Mouse (Mus musculus) regulatory T cell (primary cell): ENCODE data around the gene Apold1.

Experiments
- in situ Hi-C: fragments of 300-600 bp; cut with MboI, MseI; formaldehyde crosslinking; loops from one replicate; pipeline ENCODE4 v1.15.1; 2025; ENCODE audit warnings: high pct_unique_total_duplicates

Gene Apold1

DNA sequence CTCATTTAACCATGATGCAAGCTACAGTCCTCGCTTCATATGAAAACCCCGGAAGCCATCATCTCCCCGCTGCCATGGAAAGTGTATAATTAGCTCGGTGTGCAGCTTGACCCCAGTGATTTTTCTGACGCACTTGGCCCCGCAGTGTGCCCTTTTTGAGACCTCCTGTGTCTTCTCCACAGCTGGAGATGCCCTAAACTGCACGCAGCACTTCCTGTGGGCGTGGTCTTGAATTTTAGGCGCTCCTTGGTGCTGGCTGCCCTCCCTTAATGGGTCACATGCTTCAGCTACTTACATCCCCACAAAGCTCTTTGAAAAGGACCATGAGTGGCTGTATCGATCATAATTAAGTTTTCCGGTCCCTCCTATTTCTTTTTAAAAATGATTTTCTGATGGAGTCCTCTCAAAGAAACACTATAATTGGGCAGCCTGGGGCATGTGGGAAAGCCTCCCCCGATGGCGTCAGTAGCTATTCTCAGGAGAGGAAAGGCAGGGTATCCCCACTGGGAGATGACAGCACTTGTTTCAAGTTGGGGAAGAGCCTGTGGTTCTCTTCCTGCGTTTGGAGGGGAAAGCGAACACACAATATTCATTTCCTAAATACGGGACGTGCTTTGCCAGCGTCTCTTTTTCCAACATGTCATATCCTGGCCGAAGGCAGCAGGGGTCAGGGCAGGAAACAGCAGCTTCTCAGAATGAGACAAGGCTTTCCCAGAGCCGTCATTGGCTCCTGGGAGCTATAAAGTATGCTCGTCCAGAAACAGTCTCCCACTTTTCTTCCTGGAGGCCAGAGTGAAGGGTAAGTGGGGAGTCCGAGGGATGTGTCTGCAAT is at the start of gene Apold1:
Apold1 (plus strand) TSS at position 488 of the 832 bp plus-strand sequence.
- in situ Hi-C loops: no loop called here

DNA sequence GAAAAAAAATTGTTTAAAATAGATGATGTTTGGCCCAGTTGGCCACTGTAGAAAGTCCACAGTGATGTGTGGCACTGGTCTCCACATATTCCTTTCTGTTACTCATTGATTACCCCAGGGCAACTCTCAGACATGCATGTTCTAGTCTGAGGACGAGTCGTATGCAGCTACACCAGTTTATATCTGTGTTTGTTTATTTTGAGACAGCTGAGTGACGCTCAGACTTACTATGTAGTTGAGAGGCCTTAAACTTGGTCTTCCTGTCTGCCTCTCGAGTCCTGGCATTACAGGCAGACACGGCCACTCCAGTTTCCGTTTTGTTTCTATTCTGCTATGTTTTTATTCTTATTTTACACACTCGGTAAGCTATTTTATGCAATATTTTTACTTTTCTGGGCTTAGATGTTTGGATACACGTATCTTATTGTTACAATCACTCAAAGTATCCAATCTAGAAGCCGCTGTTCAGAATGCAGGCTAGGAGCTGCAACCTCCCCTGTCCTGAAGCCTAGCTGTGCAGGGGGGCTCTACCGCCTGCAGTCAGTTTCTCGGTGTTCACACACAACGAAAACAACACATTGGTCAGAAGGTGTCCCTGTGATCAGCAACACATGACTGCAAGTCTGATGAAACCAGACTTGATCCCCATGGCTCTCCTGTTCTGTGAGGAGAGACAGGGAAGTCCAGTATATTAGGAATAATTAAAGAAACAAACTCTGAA is 48.9 kb upstream of the Apold1 start:
- in situ Hi-C loops: loop anchor here (5.0 kb wide), 1 partner anchor 35 kb away; the partner anchor contains the start of gene Gpr19

DNA sequence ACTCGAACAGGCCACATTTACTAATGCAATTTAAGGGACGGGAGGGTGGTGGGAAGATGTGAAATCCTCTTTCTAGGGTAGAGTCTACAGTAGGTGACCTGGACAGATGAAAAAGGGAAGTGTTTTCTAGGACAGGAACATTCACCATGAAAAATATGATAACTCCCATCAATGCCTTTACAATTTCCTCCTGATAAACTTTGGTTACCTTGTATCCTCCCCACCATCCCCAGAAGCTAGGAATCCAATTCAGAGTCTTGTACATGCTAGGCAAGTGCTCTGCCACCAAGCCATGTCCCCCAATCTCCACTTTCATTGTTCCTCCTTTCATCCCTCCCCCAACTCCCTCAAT is 48.3 kb upstream of the Apold1 start:
- in situ Hi-C loops: loop anchor here (5.0 kb wide), 1 partner anchor 36 kb away; the partner anchor contains the start of gene Gpr19

DNA sequence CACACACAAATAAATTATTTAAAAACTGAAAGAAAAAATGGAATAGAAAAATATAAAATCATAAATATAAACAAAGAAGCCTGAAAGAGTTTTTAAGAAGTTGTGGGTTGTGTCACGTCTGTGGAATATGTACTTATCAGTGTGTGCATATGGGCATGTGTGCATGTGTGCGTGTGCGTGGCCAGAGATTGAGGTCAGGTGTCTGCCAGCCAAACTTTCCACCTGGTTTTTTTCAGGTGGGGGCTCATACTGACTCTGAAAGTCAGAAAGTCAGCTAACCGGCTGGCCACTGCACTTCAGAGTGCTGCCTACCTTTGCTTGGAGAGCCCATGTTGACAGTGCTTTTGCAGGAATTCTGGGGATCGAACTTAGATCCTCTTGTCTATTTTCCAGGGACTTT is 47.2 kb upstream of the Apold1 start:
- in situ Hi-C loops: loop anchor here (5.0 kb wide), 1 partner anchor 37 kb away; the partner anchor contains the start of gene Gpr19

DNA sequence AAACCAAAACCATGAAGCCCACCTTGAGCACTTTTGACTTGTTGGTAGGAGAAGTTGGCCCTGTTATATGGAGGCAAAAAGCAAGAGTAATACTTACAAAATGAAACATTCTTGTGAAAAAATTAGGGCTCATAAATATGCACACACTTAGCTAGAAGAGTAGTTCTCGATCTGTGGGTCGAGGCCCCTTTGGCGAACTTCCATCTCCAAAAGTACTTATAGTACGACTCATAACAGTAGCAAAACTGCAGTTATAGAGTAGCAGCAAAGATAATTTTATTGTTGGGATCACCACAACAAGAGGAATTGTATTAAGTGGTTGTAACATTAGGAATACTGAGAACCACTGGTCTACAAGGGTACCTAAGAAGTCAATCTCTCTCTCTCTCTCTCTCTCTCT is 41.7 kb upstream of the Apold1 start:
- in situ Hi-C loops: no loop called here

DNA sequence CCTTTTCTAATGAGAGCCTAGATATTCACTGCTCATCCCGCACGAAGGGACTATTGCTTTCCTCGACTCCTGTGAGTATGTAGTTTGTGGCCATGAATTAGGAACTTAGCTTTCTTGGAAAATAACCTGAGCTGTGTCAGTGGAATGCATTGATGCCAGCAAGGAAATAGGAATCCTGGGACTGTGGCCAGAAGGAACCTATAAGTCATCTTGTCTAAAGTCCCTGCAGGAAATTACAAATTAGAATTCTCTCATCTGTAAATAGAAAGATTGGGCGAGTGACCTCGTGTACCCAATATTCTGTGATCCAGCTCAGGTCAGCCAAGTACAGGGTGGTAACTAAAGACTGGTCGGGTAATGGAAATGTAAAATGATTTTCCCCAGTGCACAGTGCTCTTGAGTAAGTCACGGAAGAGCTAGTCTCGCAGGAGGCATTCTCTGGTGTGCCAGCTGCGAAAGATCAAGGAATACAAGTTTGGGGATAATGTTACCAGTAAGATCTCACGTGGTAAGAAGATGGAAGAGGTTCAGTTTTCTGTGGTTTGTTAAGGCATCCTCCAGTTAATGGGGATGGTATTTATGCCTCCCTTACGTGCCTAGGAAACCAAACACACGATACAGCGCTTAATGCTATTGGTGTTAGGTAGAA is 37.6 kb upstream of the Apold1 start:
- in situ Hi-C loops: no loop called here

DNA sequence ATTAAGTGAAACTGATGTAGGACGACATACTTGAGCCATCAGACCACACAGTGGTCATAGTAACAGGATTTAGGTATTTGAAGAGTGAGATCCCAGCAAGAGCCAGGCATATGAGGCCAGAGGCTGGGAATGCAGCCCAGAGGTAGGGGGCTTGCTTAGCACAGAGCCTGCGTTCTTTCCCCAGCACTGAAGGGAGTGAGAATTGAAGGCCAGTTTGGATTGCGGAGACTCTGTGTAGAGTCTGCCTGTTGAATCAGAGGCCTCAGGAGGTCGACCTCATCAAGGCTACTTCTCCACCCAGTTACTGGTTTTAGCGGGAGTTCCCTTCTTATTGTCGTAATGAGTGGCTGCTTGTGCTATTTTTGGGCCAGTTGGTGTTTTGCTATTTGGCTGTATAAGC is 35.5 kb upstream of the Apold1 start:
- in situ Hi-C loops: loop anchor here (5.0 kb wide), 1 partner anchor 289 kb away; no protein-coding TSS in a partner anchor

DNA sequence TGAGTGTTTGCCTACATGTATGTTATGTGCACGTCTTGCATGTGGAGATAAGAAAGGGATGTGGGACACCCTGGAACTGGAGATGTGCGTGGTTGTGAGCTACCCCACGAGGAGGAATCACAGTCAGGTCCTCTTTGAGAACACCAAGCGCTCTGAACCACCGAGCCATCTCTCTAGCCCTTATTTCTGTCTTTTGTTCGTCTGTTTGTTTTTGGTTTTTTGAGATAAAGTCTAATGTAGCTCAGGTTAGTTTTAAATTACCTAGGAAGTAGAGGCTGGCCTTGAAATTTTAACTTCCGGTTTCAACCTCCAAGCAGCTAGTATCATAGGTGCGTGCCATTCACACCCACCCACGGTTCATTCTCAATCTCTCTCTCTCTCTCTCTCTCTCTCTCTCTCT is 34.7 kb upstream of the Apold1 start:
- in situ Hi-C loops: loop anchor here (5.0 kb wide), 1 partner anchor 290 kb away; no protein-coding TSS in a partner anchor

DNA sequence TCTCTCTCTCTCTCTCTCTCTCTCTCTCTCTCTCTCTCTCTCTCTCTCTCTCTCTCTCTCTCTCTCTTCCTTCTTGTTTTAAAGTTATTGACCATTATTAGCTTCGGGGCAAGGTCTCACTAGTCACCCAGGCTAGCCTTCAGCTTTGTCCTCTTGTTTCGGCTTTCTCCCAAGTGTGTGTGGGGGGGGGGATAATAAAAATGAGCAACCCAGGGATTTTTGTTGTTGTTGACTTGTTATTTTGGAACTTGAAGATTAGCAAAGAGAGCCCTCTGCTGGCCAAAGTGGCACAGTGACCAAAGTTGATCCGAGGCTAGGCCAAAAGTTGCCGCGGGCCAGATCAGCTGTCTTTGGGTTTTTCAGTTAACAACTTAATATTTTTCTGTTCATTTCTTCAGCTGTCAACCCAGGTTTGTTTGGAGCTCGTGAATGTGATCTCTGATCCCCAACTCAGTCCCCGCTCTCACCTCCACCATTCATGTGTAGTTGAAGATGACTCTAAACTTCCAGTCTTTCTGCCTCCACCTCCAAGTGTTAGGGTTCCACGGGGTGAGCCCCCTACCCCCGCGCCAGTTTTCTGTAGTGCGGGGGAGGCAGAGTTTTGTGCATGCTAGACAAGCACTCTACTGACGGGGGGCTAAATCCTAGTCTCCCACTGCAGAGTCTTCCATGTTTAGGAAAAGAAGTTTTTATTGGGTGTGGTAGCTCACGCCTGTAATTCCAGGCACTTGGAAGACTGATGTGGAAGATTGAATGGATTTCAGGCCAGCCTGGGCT is 34.0 kb upstream of the Apold1 start:
- in situ Hi-C loops: loop anchor here (5.0 kb wide), 1 partner anchor 290 kb away; no protein-coding TSS in a partner anchor

DNA sequence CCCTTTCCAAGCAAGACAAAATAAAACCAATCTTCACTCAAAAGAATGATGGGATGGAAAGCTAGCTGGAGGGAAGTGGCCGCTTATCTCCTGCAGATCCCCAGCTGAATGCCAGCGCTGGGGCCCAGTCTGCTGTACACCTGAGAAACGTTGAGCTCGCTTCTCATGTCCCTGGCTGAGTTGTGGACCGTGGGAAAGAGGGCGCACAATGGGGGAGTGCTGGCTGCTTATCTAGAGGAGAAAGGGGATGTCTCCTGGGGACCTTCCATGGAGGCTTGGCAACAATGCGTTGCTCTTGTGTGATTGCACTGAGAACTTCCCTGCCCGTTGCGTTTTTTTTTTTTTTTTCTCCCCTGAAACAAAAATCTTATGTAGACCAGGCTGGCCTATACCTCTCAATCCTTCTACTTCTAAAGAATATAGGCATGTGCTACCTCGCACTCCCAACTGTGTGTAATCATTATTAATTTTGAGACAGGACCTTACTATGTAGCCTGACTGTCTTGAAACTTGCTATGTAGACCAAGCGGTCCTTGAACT is 32.9 kb upstream of the Apold1 start:
- in situ Hi-C loops: loop anchor here (5.0 kb wide), 1 partner anchor 291 kb away; no protein-coding TSS in a partner anchor

DNA sequence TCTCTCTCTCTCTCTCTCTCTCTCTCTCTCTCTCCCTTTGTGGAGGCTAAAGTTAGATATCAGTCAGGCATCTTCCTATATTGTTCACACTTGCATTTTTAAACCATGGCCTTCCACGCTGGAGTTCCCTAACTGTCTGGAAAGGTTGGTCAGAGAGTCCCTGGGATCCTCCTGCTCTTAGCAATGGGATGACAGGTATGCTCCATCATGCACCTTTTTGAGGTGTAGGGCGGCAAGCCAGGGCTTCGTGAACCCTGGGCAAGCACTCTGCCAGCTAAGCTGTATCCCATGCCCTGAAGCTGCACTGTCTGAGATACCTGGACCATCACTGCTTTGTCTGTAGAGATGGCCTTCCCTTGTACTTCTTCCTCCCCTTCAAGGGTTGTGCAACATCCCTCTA is 32.3 kb upstream of the Apold1 start:
- in situ Hi-C loops: loop anchor here (5.0 kb wide), 1 partner anchor 292 kb away; no protein-coding TSS in a partner anchor

DNA sequence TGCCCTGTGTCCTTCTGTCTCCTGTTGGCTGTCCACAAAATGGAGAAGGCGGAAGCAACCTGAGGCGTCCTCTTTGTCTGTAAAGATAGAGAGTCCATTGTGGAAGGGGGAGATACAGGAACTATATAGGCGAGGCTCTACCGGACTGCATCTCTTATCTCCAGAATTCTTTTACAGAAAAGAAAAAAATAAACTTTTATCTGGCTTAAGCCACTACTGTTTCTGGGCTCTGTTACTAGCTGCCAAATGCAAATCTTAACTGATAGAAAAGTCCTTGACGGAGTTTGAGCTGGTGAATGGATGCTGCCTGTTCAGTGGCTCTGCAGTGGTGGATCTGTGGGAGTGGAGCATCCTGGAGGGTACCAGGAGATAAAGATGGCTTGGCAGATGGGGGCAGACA is 30.2 kb upstream of the Apold1 start:
- in situ Hi-C loops: loop anchor here (5.0 kb wide), 1 partner anchor 79 kb away; no protein-coding TSS in a partner anchor

DNA sequence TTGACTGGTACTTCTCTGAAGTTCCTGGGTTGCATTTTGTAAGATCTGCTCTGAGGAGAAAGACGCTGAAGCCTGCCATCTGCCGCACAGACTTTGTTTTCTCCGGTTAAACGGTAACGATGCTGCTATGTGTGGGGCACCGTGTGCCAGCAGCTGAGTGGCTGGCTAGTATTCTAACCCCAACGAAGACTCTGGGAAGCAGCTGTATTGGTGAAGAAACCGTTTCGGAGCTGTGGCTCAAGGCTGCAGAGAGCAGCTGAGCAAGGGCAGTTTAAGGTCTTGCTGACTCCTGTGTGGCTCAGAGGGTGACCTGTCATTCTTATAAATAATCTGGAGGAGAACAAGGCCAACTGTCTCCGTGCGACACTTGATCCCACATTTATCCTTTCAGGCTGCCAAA is 27.5 kb upstream of the Apold1 start:
- in situ Hi-C loops: loop anchor here (5.0 kb wide), 1 partner anchor 82 kb away; no protein-coding TSS in a partner anchor

DNA sequence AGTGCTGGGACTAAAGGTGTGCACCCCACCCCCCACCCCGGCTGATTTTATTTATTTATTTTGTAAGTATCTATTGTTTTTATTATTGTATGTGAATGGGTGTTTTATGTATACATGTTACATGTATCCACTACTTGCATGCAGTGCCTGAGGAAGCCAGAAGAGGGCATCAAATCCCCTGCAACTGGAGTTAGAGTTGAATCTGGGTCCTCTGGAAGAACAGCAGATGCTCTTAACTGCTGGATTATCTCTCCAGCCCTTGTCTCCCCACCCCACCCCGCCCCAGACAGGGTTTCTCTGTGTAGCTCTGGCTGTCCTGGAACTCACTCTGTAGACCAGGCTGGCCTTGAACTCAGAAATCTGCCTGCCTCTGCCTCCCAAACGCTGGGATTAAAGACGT is 25.1 kb upstream of the Apold1 start:
- in situ Hi-C loops: no loop called here

DNA sequence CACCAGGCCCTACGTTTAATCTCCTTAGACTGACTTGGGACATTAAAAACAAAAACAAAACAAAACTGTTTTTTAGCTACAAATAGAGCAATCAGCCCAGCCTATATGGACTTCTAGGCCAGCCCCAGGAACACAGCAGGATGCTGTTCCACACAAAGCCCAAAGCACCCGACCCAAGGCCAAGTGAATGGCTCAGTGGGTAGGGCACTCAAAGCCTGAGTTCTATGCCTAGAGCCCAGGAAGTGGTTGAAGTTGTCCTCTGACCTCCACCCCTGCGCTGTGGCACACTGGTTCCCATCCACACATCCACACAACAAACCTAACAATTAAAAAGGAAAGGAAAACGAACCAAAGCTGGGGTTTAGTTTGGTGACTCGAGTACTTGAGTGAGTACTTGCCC is 20.2 kb upstream of the Apold1 start:
- in situ Hi-C loops: no loop called here

DNA sequence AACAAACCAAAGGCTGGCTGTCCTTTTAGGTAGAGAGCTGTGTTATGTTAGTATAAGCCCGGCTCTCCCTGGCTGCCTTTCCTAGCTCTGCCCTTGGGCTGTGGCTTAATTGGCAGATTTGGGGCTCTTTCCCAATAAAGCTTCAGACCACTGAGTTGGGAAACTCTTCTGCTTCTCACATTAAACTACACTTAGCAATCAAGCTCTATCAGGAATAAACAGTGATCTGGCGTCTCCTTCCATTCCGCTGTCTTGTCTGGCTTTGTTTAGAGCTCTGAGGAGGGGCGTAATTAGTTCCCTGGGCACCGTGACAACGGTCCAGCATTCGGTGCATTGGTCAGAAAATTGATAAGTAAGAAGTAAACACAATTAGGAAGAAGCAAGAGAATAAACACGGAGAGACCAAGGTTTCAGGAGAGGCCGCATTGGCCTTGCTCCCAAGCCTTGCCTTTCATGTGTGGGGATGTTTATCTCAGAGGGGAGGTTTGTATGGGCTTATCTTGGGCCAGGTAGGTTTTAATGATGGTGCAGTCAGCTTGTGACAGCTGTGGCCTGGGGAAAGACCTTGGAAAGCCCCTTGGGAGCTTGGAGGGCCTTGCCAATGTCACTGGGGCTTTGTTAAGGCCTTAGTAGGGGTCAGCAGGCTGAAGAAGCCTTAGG is 19.5 kb upstream of the Apold1 start:
- in situ Hi-C loops: no loop called here

DNA sequence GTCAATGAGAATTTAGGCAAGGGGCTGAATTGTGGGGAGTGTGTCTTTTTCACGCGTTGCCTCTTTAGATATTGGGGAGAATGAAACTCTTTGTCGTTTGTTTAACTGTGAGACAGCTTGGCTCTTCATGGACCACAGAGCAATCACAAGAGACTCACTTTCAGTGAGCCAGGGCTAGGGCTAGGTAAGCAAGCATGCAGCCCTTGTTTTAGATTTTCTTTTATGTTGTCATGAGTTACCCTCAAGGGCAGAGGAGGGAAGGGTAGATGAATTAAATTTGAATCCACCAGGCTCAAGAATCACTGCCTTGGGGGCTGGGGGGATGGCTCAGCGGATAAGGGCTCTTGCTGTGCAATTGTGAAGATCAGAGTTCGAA is 19.0 kb upstream of the Apold1 start:
- in situ Hi-C loops: no loop called here

DNA sequence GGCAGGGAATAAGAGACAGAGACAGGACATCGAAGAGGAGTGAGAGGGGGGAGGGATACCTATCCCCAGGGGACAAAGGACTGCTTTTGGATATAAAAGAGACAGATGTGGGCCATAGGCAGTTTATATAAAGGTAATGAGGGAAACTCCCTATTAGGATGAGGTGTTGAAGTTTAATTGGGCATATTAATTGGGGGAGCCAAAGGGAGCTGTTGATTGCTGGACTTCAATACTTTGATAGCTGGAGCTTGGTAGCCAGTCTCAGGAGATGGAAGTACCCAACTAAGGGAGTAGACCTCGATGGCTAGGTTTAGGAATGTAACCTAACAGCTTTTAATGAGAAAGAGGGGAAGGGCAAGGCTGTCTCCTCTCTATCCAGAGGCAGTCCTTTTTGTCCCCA is 17.6 kb upstream of the Apold1 start:
- in situ Hi-C loops: no loop called here

DNA sequence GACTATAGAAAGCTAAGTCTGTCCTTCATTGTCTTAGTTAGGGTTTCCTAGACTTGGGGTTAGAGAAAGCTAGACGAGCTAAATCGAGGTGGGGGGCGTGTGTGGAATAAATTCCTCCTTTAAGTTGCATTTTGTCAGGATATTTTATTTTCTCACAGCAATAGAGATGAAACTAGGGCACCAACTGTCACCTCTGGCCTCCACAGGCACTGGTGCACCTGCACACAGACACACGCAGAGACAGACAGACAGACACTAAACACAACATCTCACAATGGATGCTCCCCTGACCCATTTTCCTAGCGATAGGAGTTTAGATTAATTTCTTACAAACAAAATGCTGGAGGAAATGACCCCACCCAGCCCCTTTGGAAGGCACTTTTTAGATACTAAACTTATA is 14.8 kb upstream of the Apold1 start:
- in situ Hi-C loops: no loop called here

DNA sequence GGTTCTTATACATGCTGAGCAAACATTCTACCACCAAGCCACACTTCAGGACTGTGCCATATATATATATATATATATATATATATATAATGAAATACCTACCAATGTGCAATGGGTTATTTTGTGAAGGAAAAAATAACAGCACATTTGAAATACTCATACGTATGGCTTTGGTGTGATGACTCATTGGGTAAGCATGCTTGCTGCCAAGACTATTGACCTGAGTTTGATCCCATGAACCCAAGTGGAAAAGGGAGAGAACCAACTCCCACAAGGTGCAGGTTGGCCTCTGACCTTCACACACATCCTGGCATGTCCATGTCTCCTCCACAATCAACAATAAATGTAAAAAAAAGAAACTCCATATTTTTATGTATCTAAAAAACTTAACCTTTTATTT is 13.2 kb upstream of the Apold1 start:
- in situ Hi-C loops: no loop called here
